Mouse (Mus musculus) hindbrain, postnatal 0 days (tissue): ENCODE data around the gene Apoc2. TPM values are rescaled to one million over a fixed set of nuclear protein-coding genes. Genes with fewer than 3 reads are reported as not detected.
"Not testable (repeated sequence)": the region's sequence is repeated elsewhere in the genome, so short reads cannot be mapped to it uniquely, and the experiment has no call there.

Experiments
- ATAC-seq: fragments of 200-750 bp; cut with Nextera tagmentation; 2 replicates; pipeline ENCODE4 v1.8.0; 2017; ENCODE audit warnings: mild to moderate bottlenecking, moderate TSS enrichment, moderate library complexity
- DNase-seq: peaks from one replicate; pipeline ENCODE4 v3.0.0-alpha.2; 2015; ENCODE audit warnings: low spot score
- H3K27ac ChIP-seq: fragments of 300-500 bp; sonication (generic); 2 replicates; pipeline ENCODE4 v1.5.1; 2014; ENCODE audit warnings: mild to moderate bottlenecking
- H3K27me3 ChIP-seq: fragments of 300-500 bp; sonication (generic); 2 replicates; pipeline ENCODE4 v1.6.1; 2014; ENCODE audit warnings: low read length, mixed read lengths; ENCODE audit not compliant: insufficient read depth
- H3K36me3 ChIP-seq: fragments of 300-500 bp; sonication (generic); 2 replicates; pipeline ENCODE4 v1.6.1; 2014; ENCODE audit warnings: low read length, mixed read lengths; ENCODE audit not compliant: insufficient read depth
- H3K4me1 ChIP-seq: fragments of 300-500 bp; sonication (generic); 2 replicates; pipeline ENCODE4 v1.6.1; 2014; ENCODE audit warnings: antibody characterized with exemption, low read length, mixed read lengths; ENCODE audit not compliant: insufficient read depth
- H3K4me2 ChIP-seq: fragments of 300-500 bp; sonication (generic); 2 replicates; pipeline ENCODE4 v1.6.1; 2014; ENCODE audit warnings: low read depth, mild to moderate bottlenecking, low read length, moderate library complexity, mixed read lengths
- H3K4me3 ChIP-seq: fragments of 300-500 bp; sonication (generic); 2 replicates; pipeline ENCODE4 v1.5.1; 2014; ENCODE audit warnings: low read length
- H3K9ac ChIP-seq: fragments of 300-500 bp; sonication (generic); replicated peaks from 2 replicates; pipeline ENCODE4 v1.6.1; 2014; ENCODE audit warnings: mild to moderate bottlenecking, low read length, moderate library complexity, mixed read lengths
- H3K9me3 ChIP-seq: fragments of 300-500 bp; sonication (generic); 2 replicates; pipeline ENCODE4 v1.6.1; 2016; ENCODE audit warnings: low read length, mixed read lengths
- CTCF ChIP-seq: IDR thresholded peaks from 2 replicates; pipeline ENCODE4 v1.5.1; 2016; ENCODE audit warnings: antibody characterized with exemption, control low read depth, low read depth
- WGBS: fragments of 180-500 bp; shearing (Covaris S2); extraction: QIAGEN DNeasy Blood & Tissue Kit; methylation state at CpG from one replicate; pipeline ENCODE4 v1.1.7; 2014; 5-methylcytosine and 5-hydroxymethylcytosine counted together
- polyA plus RNA-seq: library from polyadenylated mRNA; unstranded; fragments of >200 nt; fragmentation: Nextera tagmentation; extraction: Ambion mirVana; gene quantifications from 2 replicates; pipeline ENCODE4 v1.2.1, GENCODE M21; 2015
- total RNA-seq: library from RNA; depleted of rRNA; stranded (reverse); fragments of >200 nt; gene quantifications from 2 replicates; pipeline ENCODE4 v1.2.3, GENCODE M21; 2014

The Apoc2 gene
- total and polyA plus RNA-seq, 2 experiments from 2014 or later: 0.38 TPM; not detected in 1

DNA sequence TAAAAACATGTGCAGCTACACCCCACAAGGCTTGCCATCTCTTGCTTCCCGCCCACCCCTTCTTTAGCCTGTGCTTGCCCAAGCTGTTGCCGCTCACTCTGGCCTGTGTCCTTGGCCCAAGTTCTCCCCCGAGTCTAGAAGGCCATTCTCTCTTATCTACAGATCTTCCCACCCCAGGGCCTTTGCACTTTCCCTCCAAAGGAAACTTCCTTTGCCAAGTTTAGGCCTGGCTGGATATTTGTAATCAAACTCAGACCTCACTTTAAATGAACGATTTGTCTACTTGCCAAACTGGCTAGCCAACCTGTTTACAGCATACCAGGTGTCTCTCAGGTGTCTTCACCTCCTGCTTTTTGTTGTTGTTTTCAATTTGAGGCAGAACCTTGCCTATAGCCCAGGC is 13.1 kb upstream of the Apoc2 start:
- Histone ChIP-seq H3K4me3 (no peak overlapping the region), H3K27ac (no peak overlapping the region), H3K9me3 (no peaks in the 10 kb centered on the region), H3K27me3 (no peaks in the 10 kb centered on the region), H3K36me3 (no peaks in the 10 kb centered on the region), H3K4me2 (no peak overlapping the region), H3K4me1 (no peaks in the 10 kb centered on the region), H3K9ac (no peak overlapping the region)
- no peak for TF ChIP-seq CTCF
- DNase-seq (no peak), ATAC-seq (no peak)
- 91% methylated on average over 4 of the region's 4 CpGs for WGBS

DNA sequence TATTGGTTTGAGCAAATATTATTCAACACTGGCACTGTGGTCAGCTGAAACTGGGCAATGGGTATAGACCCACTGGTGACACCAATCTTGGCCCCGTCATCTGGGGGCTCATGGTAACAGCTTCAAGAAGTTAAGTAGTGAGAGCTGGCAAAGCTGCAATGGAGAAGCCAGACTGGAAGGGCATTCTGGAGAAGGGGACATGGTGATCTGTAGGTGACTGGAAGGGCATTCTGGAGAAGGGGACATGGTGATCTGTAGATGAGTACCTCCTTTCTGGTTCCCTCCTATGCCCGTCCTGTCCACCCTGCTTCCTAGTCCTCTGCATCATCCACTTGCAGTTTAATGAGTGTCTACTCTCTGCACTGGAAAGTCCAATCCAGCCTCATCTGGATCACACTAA is 10.9 kb upstream of the Apoc2 start:
- Histone ChIP-seq H3K36me3 (no peaks in the 10 kb centered on the region), H3K4me3 (no peak overlapping the region), H3K9me3 (no peaks in the 10 kb centered on the region), H3K9ac (no peak overlapping the region), H3K27ac (no peak overlapping the region), H3K27me3 (no peaks in the 10 kb centered on the region), H3K4me2 (no peak overlapping the region), H3K4me1 (no peaks in the 10 kb centered on the region)
- WGBS: 87% methylated on average over 2 of the region's 2 CpGs
- no peak for ATAC-seq
- no peak for TF ChIP-seq CTCF
- no peak for DNase-seq

DNA sequence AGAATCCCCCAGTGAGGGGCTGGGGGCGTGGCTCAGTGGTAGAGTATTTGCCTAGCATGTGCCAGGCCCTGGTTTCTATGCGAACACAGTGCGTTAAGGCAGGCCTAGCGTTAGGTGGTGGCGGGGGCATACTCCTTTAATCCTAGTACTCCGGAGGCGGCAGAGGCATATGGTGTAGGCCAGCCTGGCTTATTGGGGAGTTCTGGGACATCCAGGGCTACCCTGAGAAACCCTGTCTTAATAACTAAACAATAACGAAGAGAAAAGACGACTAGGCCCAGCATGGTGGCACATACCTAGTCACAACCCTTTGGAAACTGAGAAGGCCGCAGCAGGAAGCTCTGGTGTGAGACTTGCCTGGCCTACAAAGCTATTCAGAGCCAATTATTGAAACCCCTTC is 10.4 kb upstream of the Apoc2 start:
- Histone ChIP-seq H3K27me3 (no peaks in the 10 kb centered on the region), H3K36me3 (no peaks in the 10 kb centered on the region), H3K4me3 (no peak overlapping the region), H3K4me1 (no peaks in the 10 kb centered on the region), H3K9me3 (no peaks in the 10 kb centered on the region), H3K9ac (no peak overlapping the region), H3K4me2 (no peak overlapping the region), H3K27ac (no peak overlapping the region)
- 89% methylated on average over 10 of the region's 10 CpGs for WGBS
- ATAC-seq: no peak
- DNase-seq: no peak
- no peak for TF ChIP-seq CTCF

DNA sequence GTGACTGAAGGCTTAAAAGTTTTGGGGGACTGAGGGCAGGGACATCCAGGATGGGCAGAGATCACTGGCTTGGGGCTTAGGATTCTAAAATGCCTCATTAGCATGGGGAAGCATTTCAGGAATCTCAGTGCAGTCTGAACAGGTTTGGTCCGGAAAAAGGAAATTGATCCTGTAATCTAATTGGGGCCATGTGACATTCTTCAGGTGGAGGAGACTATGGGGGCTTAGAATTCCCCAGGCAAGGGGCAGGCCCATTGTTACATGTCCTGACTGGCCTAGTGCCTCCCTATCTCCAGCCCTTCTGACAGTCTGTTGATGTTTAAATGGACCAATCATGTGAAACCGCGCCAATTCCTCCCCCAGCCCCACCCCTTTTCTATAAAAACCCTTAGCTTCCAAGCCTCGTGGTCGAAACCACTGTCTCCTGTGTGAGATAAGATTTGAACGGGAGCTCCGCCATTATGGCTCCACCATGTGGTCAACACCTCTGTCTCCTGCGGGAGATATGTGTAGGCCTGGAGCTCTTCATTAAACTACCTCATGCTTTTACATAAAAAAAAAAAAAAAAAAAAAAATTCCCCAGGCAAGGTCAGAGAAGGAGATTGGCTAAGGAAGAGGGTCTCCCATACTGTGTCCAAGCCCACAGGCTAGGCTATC is 9.3 kb upstream of the Apoc2 start:
- not testable (repeated sequence) for ATAC-seq, H3K4me3 ChIP-seq, H3K36me3 ChIP-seq, DNase-seq, H3K9me3 ChIP-seq, H3K4me2 ChIP-seq, H3K27me3 ChIP-seq, H3K4me1 ChIP-seq, H3K9ac ChIP-seq, H3K27ac ChIP-seq
- 81% methylated on average over 8 of the region's 8 CpGs for WGBS

DNA sequence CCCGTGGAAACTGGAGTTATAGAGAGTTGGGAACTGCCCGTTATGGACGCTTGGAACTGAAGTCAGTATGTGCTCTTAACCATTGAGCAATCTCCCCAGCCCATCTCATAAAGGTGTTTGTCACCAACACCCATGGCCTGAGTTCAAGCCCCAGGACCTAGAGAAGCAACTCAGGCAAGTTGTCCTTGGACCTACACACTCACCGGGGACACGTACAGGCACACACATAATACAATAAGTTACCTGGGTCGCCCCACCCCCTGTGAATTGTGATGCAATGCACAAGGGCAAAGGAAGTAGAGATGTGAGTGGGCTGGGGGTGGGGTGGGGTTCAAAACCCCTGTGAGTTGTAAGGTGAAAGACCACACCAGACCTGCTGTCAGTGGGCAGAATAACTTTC is 8.8 kb upstream of the Apoc2 start:
- H3K36me3 ChIP-seq: no peaks in the 10 kb centered on the region

DNA sequence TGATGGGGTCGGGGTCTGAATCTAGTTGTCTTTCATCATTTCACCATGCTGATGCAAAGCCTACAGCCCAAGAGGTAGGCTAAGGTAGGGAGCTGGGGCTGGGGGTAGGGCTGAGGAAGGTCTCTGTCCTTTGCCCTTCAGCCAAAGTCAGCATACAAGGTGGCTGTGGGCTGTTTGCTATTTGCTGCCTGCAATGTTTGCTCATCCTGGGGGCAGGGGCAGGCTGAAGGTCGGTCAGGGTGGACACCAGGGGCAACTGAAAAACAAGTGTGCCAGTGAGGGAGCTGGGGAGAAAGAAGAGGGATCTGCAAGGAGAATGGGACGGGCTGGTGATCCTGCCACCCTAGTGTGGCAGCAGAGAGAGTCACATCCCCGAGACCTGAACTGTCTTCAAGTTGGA is 7.6 kb upstream of the Apoc2 start:
- Histone ChIP-seq H3K4me2 (no peak overlapping the region), H3K27ac (no peak overlapping the region), H3K9me3 (no peaks in the 10 kb centered on the region), H3K36me3 (no peaks in the 10 kb centered on the region), H3K27me3 (no peaks in the 10 kb centered on the region), H3K9ac (no peak overlapping the region), H3K4me3 (no peak overlapping the region), H3K4me1 (no peaks in the 10 kb centered on the region)
- ATAC-seq: no peak
- DNase-seq: no peak
- WGBS: 71% methylated on average over 4 of the region's 4 CpGs
- no peak for TF ChIP-seq CTCF

More for the DNA sequence above, 8.8 kb upstream of the Apoc2 start:
- no peak for DNase-seq
- H3K4me2 ChIP-seq: no peak overlapping the region
- WGBS: 88% methylated on average over 6 of the region's 6 CpGs
- no peaks in the 10 kb centered on the region for H3K9me3 ChIP-seq
- H3K27ac ChIP-seq: no peak overlapping the region
- no peak for ATAC-seq
- H3K4me1 ChIP-seq: no peaks in the 10 kb centered on the region
- H3K27me3 ChIP-seq: no peaks in the 10 kb centered on the region
- H3K4me3 ChIP-seq: no peak overlapping the region
- no peak overlapping the region for H3K9ac ChIP-seq
- no peak for TF ChIP-seq CTCF

DNA sequence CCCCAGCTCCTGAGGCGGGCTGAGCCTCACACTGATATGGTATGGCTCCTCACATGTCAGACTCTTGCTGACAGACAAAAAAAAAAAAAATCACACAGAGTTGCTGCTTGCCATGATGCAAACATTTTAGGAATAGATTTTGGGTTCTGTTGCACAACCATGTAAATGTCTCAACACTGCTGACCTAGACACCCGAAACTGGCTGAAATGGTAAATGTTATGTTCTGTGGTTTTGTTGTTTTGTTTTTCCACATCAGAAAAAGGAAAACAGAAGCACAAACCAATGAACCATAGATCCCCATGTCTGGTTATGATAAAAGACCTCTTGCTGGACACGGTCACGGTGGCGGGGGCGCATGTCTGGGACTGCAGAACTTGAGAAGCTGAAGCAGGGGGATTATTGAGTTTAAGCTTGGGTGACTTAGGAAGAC is 6.0 kb upstream of the Apoc2 start:
- Histone ChIP-seq H3K4me3 (no peak overlapping the region), H3K9ac (no peak overlapping the region), H3K4me1 (no peaks in the 10 kb centered on the region), H3K4me2 (no peak overlapping the region), H3K27me3 (no peaks in the 10 kb centered on the region), H3K27ac (no peak overlapping the region), H3K9me3 (no peaks in the 10 kb centered on the region), H3K36me3 (no peaks in the 10 kb centered on the region)
- no peak for ATAC-seq
- DNase-seq: no peak
- WGBS: 93% methylated on average over 6 of the region's 6 CpGs
- no peak for TF ChIP-seq CTCF
